Mouse (Mus musculus): Measurements from ENCODE around the gene Fancf. TPM values are rescaled to one million over a fixed set of nuclear protein-coding genes. Genes with fewer than 3 reads are reported as not detected.

Gene Fancf
- polyA plus RNA-seq, 1 experiment from 2014 or later, result 12.5 TPM

- 50% methylated on average over 7 of the region's 7 CpGs for WGBS
- no peak overlapping the region for H3K4me2 ChIP-seq
- H3K27me3 ChIP-seq, result no peaks in the 10 kb centered on the region
- H3K4me3 ChIP-seq, result no peak overlapping the region
- peak overlapping the region; percentile 61 for H3K27ac ChIP-seq (replicated peaks)
- no peak for ATAC-seq (ENCODE audit: low read depth)
- no peaks in the 10 kb centered on the region for H3K36me3 ChIP-seq
- H3K9me3 ChIP-seq, result no peaks in the 10 kb centered on the region
- H3K4me1 ChIP-seq (replicated peaks), result peaks cover 8% of the 10 kb centered on the region; the same call in 1 of the 2 replicates
- H3K9ac ChIP-seq, result no peak overlapping the region
These were observed 38.3 kb downstream of the Fancf start for GRCm38 (mm10) chr7:51823562-51824338.

DNA sequence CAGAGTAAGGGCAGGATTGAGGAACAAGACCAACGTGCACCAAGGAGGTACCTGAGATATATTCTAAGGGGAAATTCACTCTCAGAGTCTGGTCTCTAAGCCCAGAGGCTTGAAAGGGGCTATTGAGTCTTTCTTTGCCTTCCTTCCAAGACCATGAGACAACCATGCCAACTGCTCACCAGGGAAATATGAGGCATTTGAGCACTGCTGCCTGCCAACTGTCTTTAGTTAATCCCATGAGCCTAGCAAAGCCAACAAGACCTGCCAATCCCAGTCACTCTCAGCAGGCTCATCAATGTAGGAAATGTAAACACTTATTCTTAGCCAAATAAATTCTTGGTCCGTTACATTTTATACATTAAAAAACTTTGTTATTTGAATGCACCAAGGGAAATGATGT, 40.6 kb downstream of the Fancf start:
- Histone ChIP-seq H3K4me1 (replicated peaks) (peaks cover 8% of the 10 kb centered on the region; the same call in 1 of the 2 replicates), H3K27ac (replicated peaks) (no peak overlapping the region), H3K4me2 (no peak overlapping the region), H3K36me3 (no peaks in the 10 kb centered on the region), H3K9me3 (no peaks in the 10 kb centered on the region), H3K4me3 (no peak overlapping the region), H3K9ac (no peak overlapping the region), H3K27me3 (no peaks in the 10 kb centered on the region)
- 79% methylated on average over 2 of the region's 2 CpGs for WGBS
- ATAC-seq (ENCODE audit: low read depth), result no peak

GRCm38 (mm10) chr7:51819891-51820290, 42.2 kb downstream of the Fancf start:
- Histone ChIP-seq H3K4me3 (no peak overlapping the region), H3K9ac (no peak overlapping the region), H3K27ac (replicated peaks) (no peak overlapping the region), H3K27me3 (no peaks in the 10 kb centered on the region), H3K36me3 (no peaks in the 10 kb centered on the region), H3K4me2 (no peak overlapping the region), H3K9me3 (no peaks in the 10 kb centered on the region), H3K4me1 (replicated peaks) (peaks cover 8% of the 10 kb centered on the region; the same call in 1 of the 2 replicates)
- WGBS, result 83% methylated on average over 1 of the region's 1 CpGs
- ATAC-seq (ENCODE audit: low read depth), result no peak

GRCm38 (mm10) chr7:51818251-51818974, 43.7 kb downstream of the Fancf start:
- Histone ChIP-seq H3K27ac (replicated peaks) (no peak overlapping the region), H3K4me1 (replicated peaks) (no peaks in the 10 kb centered on the region; the same call in 1 of the 2 replicates), H3K27me3 (no peaks in the 10 kb centered on the region), H3K36me3 (no peaks in the 10 kb centered on the region), H3K4me3 (no peak overlapping the region), H3K9me3 (no peaks in the 10 kb centered on the region), H3K4me2 (no peak overlapping the region), H3K9ac (no peak overlapping the region)
- no peak for ATAC-seq (ENCODE audit: low read depth)
- 65% methylated on average over 3 of the region's 3 CpGs for WGBS

GRCm38 (mm10) chr7:51816283-51816839, 45.7 kb downstream of the Fancf start:
- H3K36me3 ChIP-seq, result no peaks in the 10 kb centered on the region
- peak; percentile 63 for ATAC-seq (ENCODE audit: low read depth)

GRCm38 (mm10) chr7:51815473-51816282, 46.4 kb downstream of the Fancf start:
- 56% methylated on average over 4 of the region's 4 CpGs for WGBS
- Histone ChIP-seq H3K4me1 (replicated peaks) (no peaks in the 10 kb centered on the region), H3K9ac (no peak overlapping the region), H3K36me3 (no peaks in the 10 kb centered on the region), H3K27ac (replicated peaks) (no peak overlapping the region), H3K4me3 (no peak overlapping the region), H3K4me2 (no peak overlapping the region), H3K9me3 (no peaks in the 10 kb centered on the region), H3K27me3 (no peaks in the 10 kb centered on the region)
- ATAC-seq (ENCODE audit: low read depth), result peak; percentile 89

More at GRCm38 (mm10) chr7:51816283-51816839, 45.7 kb downstream of the Fancf start:
- Histone ChIP-seq H3K9ac (no peak overlapping the region), H3K9me3 (no peaks in the 10 kb centered on the region), H3K4me1 (replicated peaks) (no peaks in the 10 kb centered on the region; the same call in 1 of the 2 replicates), H3K27me3 (no peaks in the 10 kb centered on the region), H3K4me2 (no peak overlapping the region), H3K27ac (replicated peaks) (no peak overlapping the region), H3K4me3 (no peak overlapping the region)
- 71% methylated on average over 3 of the region's 3 CpGs for WGBS

Other genes with a start within 250 kb of the Fancf start
- 78.3 and 85.1 TPM in 2 replicates for gene Slc17a6, start 240.3 kb downstream of the Fancf start, polyA plus RNA-seq (2015; fragmentation: Nextera tagmentation; extraction: Ambion mirVana)
- 19.8 and 28.1 TPM in 2 replicates for gene Gas2, start 252 bp downstream of the Fancf start, polyA plus RNA-seq (2015; fragmentation: Nextera tagmentation; extraction: Ambion mirVana)
- gene Svip, start 143.8 kb upstream of the Fancf start, polyA plus RNA-seq (2015; fragmentation: Nextera tagmentation; extraction: Ambion mirVana), result 26.5 and 26.6 TPM in 2 replicates
- not detected in 2 replicates for gene 1700015G11Rik, start 153.5 kb upstream of the Fancf start, polyA plus RNA-seq (2015; fragmentation: Nextera tagmentation; extraction: Ambion mirVana)